Mouse (Mus musculus) intestine, embryonic 15.5 days (tissue): ENCODE results near the gene Trim42. TPM values are rescaled to one million over a fixed set of nuclear protein-coding genes. Genes with fewer than 3 reads are reported as not detected.

Experiments used
- ATAC-seq: fragments of 200-750 bp; cut with Nextera tagmentation; 2 replicates; pipeline ENCODE4 v1.8.0; 2017; ENCODE audit warnings: moderate TSS enrichment, moderate library complexity
- H3K27ac ChIP-seq: fragments of 300-500 bp; sonication (generic); 2 replicates; pipeline ENCODE4 v1.5.1; 2015; ENCODE audit warnings: mild to moderate bottlenecking, inconsistent platforms
- H3K27me3 ChIP-seq: fragments of 300-500 bp; sonication (generic); replicated peaks from 2 replicates; pipeline ENCODE4 v1.6.1; 2015; ENCODE audit warnings: inconsistent platforms
- H3K36me3 ChIP-seq: fragments of 300-500 bp; sonication (generic); 2 replicates; pipeline ENCODE4 v1.6.1; 2015; ENCODE audit warnings: inconsistent platforms
- H3K4me1 ChIP-seq: fragments of 300-500 bp; sonication (generic); replicated peaks from 2 replicates; pipeline ENCODE4 v1.6.1; 2015; ENCODE audit warnings: inconsistent platforms
- H3K4me2 ChIP-seq: fragments of 300-500 bp; sonication (generic); replicated peaks from 2 replicates; pipeline ENCODE4 v1.6.1; 2015; ENCODE audit warnings: mild to moderate bottlenecking, inconsistent platforms
- H3K4me3 ChIP-seq: fragments of 300-500 bp; sonication (generic); replicated peaks from 2 replicates; pipeline ENCODE4 v1.5.1; 2015; ENCODE audit warnings: inconsistent platforms
- H3K9ac ChIP-seq: fragments of 300-500 bp; sonication (generic); 2 replicates; pipeline ENCODE4 v1.6.1; 2015; ENCODE audit warnings: inconsistent platforms
- H3K9me3 ChIP-seq: fragments of 300-500 bp; sonication (generic); 2 replicates; pipeline ENCODE4 v1.6.1; 2016; ENCODE audit warnings: inconsistent platforms
- WGBS: fragments of 180-500 bp; shearing (Covaris S2); methylation state at CpG from one replicate; pipeline ENCODE4 v1.1.7; 2015; 5-methylcytosine and 5-hydroxymethylcytosine counted together
- polyA plus RNA-seq: library from polyadenylated mRNA; unstranded; fragments of >200 nt; fragmentation: Nextera tagmentation; extraction: Ambion mirVana; gene quantifications from 2 replicates; pipeline ENCODE4 v1.2.1, GENCODE M21; 2015

Gene Trim42
- polyA plus RNA-seq: not detected in 2 replicates

DNA sequence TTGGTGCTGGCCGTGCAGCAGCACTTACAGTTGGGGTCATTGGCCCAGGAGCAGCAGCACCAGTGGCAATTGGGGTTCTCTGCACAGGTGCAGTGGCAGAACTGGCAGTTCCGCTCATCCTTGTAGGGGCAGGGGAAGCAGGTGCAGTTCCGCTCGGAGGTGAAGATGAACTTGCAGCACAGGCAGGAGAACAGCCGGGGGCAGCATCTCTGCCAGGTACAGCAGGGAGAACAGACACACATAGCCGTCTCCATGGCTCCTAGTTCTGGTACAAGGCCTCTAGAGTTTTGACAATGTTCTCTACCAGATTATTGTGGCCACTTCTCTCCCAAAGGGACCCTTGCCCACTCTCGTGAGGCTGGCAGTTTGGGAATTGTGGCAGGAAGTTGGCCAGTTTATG, at the start of gene Trim42:
Gene Trim42, minus strand, starts transcription at position 368 of the 400 bp plus-strand sequence.
- no peaks in the 10 kb centered on the region for H3K27me3 ChIP-seq

DNA sequence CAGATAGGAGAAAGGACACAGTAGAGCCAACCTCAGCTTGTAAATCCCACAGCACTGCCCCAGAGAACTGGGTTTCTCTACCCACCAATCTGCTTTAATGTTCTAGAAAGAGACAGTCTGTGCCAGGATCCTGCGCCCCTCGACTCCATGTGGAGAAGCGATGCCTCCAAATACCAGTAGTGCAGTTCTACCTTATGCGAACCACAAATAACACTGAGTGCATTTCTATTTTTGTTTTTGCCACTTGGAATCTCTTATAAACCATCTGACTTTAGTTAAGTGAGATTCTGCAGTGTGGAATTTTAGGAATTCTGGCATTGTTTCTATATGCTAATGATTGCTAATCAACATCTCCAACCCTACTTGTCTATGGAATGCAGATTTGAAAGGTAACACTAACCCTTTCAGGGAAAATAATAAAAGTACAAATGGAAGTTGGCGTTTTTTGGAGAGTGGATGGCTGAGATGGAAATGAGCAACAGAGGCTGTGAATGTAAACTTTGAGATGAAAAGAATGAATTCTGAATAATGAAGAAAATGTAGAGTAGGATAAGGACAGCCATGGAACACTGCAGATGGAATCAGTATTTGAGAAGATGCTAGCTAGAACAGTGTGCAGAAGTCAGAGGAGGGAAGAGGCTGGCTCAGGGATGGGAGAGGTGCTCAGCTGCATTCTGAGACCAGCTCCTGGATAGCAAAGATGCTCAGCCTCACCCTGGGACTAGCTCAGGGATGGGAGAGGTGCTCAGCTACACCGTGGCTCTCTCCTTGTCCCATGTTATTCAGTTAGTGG, 45.3 kb upstream of the Trim42 start:
- ATAC-seq: no peak
- Histone ChIP-seq H3K4me2 (no peak overlapping the region), H3K9ac (no peak overlapping the region), H3K27ac (no peak overlapping the region), H3K27me3 (no peaks in the 10 kb centered on the region), H3K9me3 (no peaks in the 10 kb centered on the region), H3K4me1 (no peaks in the 10 kb centered on the region), H3K4me3 (no peak overlapping the region), H3K36me3 (no peaks in the 10 kb centered on the region)
- 77% methylated on average over 6 of the region's 6 CpGs for WGBS

More for the DNA sequence above, at the start of gene Trim42:
- Histone ChIP-seq H3K9ac (no peak within 1 kb of the TSS), H3K4me2 (no peak within 1 kb of the TSS), H3K36me3 (no peaks in the 10 kb centered on the region), H3K27ac (no peak within 1 kb of the TSS), H3K9me3 (no peaks in the 10 kb centered on the region), H3K4me3 (no peak within 1 kb of the TSS), H3K4me1 (no peaks in the 10 kb centered on the region)
- ATAC-seq: no peak
- WGBS: 84% methylated on average over 7 of the region's 7 CpGs

DNA sequence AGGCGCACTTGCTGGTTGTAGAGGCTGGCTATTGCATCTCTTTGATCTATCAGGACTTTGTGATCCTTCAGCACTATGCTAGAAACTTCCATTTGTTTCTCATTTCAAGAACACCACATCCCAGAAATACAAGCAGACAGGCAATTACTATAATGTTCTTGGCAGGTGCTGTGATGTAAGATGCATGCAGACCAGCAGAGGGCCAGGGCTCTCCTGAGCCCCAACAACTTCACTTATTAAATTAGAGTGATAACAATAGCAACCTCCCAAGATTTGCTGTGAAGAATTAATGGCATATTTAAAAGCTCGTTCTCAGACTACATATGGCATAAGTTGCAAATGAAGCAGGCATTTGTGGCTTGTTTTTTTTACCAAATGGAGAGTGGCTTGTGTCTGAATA, 38.4 kb upstream of the Trim42 start:
- no peaks in the 10 kb centered on the region for H3K9me3 ChIP-seq

DNA sequence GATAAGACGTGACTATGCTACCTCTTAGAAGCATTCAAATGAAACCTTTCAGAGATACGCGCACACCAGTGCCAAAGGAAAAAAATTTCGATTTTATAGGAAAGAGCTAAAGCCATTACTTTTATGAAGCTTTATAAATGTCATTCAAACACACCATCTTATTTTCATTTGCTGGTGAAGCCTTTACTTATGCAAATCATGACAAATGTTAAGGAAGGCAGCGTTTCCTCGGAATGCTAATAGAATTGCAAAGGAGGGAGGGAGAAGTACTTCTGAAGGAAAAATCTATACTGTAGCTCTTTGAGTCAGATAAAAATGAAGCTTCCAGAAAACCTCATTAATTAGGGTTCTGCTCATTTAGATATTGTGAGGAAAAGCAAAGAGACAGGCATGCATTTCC, 13.3 kb downstream of the Trim42 start:
- no peak overlapping the region for H3K4me2 ChIP-seq
- no peak for ATAC-seq
- no peak overlapping the region for H3K4me3 ChIP-seq
- no peak overlapping the region for H3K9ac ChIP-seq
- H3K27me3 ChIP-seq: no peaks in the 10 kb centered on the region
- no peaks in the 10 kb centered on the region for H3K4me1 ChIP-seq
- no peak overlapping the region for H3K27ac ChIP-seq
- H3K36me3 ChIP-seq: no peaks in the 10 kb centered on the region
- no peaks in the 10 kb centered on the region for H3K9me3 ChIP-seq
- WGBS: 74% methylated on average over 6 of the region's 6 CpGs

More for the DNA sequence above, 38.4 kb upstream of the Trim42 start:
- WGBS: 73% methylated on average over 2 of the region's 2 CpGs
- H3K27me3 ChIP-seq: no peaks in the 10 kb centered on the region
- H3K9ac ChIP-seq: no peak overlapping the region
- no peaks in the 10 kb centered on the region for H3K36me3 ChIP-seq
- H3K4me1 ChIP-seq: no peaks in the 10 kb centered on the region
- H3K4me2 ChIP-seq: no peak overlapping the region
- no peak overlapping the region for H3K4me3 ChIP-seq
- no peak overlapping the region for H3K27ac ChIP-seq
- no peak for ATAC-seq

DNA sequence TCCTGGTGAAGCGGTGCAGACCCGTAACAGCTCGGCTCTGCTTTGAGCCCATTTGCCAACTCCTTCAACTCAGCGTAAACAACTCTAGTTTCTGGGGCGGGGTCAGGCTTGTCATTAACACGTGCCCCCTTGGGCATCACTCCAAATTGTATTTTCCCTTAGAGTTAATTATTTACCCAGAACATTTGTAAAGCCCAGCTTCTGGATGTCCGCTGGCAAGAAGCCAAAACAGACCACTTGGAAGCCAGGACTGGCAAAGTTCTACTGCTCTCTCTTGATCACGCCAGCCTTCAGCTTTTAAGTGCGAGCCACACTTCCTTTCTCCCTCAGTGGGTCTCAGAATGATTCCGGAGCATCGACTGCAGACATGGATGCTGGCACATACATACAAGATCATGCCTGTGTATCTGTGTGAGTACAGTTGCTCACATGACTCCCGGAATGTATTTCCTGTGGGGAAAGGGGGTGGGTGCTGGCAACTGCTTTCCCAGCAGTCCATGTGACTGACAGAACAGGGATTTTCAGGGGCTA, 24.9 kb downstream of the Trim42 start:
- no peaks in the 10 kb centered on the region for H3K9me3 ChIP-seq
- no peaks in the 10 kb centered on the region for H3K27me3 ChIP-seq
- WGBS: 35% methylated on average over 12 of the region's 12 CpGs
- peak overlapping the region; percentile 22; the same call in 1 of the 2 replicates for H3K27ac ChIP-seq
- no peak overlapping the region for H3K4me3 ChIP-seq
- H3K36me3 ChIP-seq: no peaks in the 10 kb centered on the region
- H3K4me2 ChIP-seq: peak overlapping the region; percentile 3
- ATAC-seq: peak; percentile 86
- H3K9ac ChIP-seq: no peak overlapping the region
- H3K4me1 ChIP-seq: peaks cover 8% of the 10 kb centered on the region; the same call in 1 of the 2 replicates

DNA sequence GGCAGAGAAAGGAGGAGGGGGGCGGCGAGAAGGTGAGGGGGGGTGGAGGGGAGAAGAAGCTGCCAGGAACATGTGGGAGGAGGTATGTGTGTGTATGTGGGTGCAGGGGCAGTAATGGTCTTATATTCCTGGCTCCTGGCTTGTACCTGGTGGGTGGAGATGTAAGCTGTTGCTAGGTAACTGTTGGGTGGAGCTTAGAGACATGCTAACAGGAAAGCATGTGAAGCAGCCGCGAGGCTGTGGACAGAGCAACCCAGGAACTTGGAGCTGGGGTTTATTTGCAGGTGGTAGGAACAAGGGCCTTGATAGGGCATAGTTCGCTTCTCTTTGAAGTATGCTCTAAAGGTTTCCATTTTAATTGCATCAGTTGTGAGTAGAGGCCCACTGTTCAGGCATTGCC, 28.0 kb downstream of the Trim42 start:
- Histone ChIP-seq H3K9me3 (no peaks in the 10 kb centered on the region), H3K9ac (no peak overlapping the region), H3K4me2 (no peak overlapping the region), H3K27ac (no peak overlapping the region), H3K4me1 (peaks cover 8% of the 10 kb centered on the region; the same call in 1 of the 2 replicates), H3K4me3 (no peak overlapping the region), H3K36me3 (no peaks in the 10 kb centered on the region), H3K27me3 (no peaks in the 10 kb centered on the region)
- peak; percentile 83 for ATAC-seq
- WGBS: 35% methylated on average over 4 of the region's 5 CpGs

DNA sequence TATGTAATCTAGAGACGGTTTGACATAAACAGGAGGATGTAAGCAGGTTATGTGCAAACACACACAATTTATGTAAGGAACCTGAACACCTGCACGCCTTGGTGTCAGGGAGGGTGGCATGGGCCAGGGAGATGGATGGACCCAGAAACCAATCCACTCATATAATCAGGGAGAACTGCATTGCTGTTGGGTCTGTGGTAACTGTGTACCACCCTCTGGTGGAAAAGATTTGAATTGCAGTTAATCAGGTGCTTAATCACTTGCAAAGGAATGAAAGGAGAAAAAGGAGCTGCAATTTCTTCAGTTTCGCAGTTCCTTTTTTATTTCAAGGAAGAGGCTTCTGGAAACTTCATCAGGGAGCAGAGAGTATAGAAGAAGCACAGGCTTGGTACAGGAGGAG, 46.9 kb downstream of the Trim42 start:
- Histone ChIP-seq H3K4me2 (no peak overlapping the region), H3K27ac (no peak overlapping the region), H3K9me3 (no peaks in the 10 kb centered on the region), H3K36me3 (no peaks in the 10 kb centered on the region), H3K4me3 (no peak overlapping the region), H3K4me1 (no peaks in the 10 kb centered on the region), H3K27me3 (no peaks in the 10 kb centered on the region), H3K9ac (no peak overlapping the region)
- 58% methylated on average over 3 of the region's 3 CpGs for WGBS
- no peak for ATAC-seq

DNA sequence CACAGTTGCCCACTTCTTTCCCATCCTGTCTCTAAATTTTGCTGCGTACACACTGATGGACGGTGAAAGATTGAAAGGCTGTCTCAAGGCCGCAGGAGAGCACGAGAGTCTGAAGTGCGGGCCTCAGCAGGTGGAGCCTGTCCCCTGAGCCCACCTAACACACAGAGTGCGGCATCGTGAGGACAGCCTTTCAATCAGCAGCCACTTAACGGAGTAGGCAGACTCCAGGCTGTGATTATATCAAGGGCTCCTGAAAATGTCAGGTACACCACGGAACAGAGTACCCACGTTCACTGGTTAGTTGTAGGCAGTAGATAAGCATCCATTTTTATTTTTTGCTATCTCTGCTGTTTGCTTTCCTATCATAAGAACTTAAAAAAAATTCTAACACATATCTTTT, 47.6 kb downstream of the Trim42 start:
- no peak for ATAC-seq
- WGBS: 76% methylated on average over 10 of the region's 10 CpGs

DNA sequence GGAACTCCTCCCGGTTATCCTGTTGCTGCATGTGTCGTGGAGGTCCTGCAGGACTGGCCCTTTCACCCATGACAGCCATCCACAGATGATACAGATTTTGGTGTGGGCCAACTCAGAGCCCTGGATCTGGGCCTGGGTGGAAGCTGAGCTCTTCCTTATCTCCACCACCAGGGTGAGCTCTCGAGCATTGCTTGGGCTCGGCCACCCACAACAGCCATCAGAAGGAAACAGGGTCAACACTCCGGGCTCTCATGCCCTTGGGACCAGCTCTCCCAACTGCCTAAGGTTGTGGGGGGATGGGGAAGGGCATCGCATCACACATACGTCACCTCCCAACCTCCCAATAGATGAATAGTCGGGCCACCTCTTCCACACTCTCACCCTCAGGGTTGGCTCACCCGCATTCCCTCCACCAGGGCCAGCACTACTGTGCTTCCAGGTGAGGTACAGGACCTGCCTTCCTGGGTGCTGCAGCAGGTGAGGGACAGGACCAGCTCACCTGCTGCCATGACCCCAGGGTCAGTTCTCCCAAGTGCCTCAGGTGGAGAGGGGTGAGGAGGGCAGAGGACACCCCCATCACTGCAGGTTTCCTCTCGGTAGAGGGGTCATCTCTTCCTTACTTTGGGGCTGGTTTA, 54.2 kb downstream of the Trim42 start:
- whole genome bisulfite sequencing: 68% methylated on average over 10 of the region's 10 CpGs
- no peak overlapping the region for H3K4me3 ChIP-seq
- no peak overlapping the region for H3K27ac ChIP-seq
- no peak overlapping the region for H3K4me2 ChIP-seq
- no peaks in the 10 kb centered on the region for H3K9me3 ChIP-seq
- no peaks in the 10 kb centered on the region for H3K36me3 ChIP-seq
- ATAC-seq: peak; percentile 53; the same call in 1 of the 2 replicates
- H3K27me3 ChIP-seq: no peaks in the 10 kb centered on the region
- H3K4me1 ChIP-seq: no peaks in the 10 kb centered on the region
- H3K9ac ChIP-seq: no peak overlapping the region

More for the DNA sequence above, 47.6 kb downstream of the Trim42 start:
- Histone ChIP-seq H3K27me3 (no peaks in the 10 kb centered on the region), H3K9ac (no peak overlapping the region), H3K36me3 (no peaks in the 10 kb centered on the region), H3K4me3 (no peak overlapping the region), H3K4me1 (no peaks in the 10 kb centered on the region), H3K4me2 (no peak overlapping the region), H3K27ac (no peak overlapping the region), H3K9me3 (no peaks in the 10 kb centered on the region)

DNA sequence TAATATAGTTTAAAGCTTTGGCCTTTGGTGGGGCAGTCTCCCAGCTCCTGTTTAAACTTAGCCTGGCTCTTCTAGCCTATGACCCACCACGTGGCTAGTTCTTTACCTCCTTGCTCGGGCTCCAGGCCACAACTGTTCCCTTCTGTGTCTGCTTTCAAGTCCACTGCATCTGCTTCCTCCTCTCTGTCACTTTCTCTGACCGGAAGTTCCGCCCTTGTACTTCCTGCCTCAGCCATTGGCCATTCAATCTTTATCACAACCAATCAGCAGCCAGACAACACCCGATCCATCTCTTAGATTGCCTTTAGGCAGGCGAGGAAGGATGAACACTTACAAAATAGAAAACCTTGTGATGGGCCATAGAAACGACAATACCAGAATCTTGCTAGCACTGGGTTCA, 58.1 kb downstream of the Trim42 start:
- 0 out of 2 replicates have a peak, but pooled peaks cover 5% of the 10 kb centered on the region for H3K4me1 ChIP-seq
- no peak overlapping the region for H3K27ac ChIP-seq
- H3K27me3 ChIP-seq: no peaks in the 10 kb centered on the region
- H3K36me3 ChIP-seq: no peaks in the 10 kb centered on the region
- no peaks in the 10 kb centered on the region for H3K9me3 ChIP-seq
- 85% methylated on average over 7 of the region's 7 CpGs for WGBS
- H3K4me2 ChIP-seq: no peak overlapping the region
- no peak for ATAC-seq
- no peak overlapping the region for H3K4me3 ChIP-seq
- H3K9ac ChIP-seq: no peak overlapping the region

DNA sequence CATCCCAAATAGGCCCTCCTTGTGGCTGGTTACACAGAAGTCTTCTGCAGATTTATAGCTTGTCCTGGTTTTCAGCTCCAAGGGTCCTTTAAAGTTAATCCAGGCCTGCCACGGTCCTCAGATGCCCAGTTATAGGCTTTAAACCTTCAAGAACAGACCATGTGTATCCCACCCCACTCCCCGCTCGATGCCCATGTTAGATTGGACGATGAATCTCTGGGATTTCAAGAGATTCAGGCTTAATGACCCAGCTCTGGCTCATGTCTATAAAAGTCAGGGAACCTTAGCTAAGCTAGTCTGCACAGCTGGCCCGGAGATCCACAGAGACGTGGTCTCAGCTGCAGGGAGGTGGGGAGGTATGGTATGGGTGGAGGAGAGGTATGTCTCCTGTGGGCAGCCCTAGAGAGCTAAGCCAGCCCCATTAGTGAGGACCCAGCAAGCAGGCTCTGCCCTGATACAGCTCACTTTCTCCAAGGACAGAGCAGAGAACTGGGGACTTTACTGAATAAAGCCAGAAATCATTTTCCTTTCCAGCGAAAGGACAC, 60.2 kb downstream of the Trim42 start:
- Histone ChIP-seq H3K4me3 (no peak overlapping the region), H3K4me1 (0 out of 2 replicates have a peak, but pooled peaks cover 5% of the 10 kb centered on the region), H3K9me3 (no peaks in the 10 kb centered on the region), H3K36me3 (no peaks in the 10 kb centered on the region), H3K9ac (no peak overlapping the region), H3K27me3 (no peaks in the 10 kb centered on the region), H3K4me2 (no peak overlapping the region), H3K27ac (no peak overlapping the region)
- 78% methylated on average over 7 of the region's 7 CpGs for WGBS
- ATAC-seq: no peak

DNA sequence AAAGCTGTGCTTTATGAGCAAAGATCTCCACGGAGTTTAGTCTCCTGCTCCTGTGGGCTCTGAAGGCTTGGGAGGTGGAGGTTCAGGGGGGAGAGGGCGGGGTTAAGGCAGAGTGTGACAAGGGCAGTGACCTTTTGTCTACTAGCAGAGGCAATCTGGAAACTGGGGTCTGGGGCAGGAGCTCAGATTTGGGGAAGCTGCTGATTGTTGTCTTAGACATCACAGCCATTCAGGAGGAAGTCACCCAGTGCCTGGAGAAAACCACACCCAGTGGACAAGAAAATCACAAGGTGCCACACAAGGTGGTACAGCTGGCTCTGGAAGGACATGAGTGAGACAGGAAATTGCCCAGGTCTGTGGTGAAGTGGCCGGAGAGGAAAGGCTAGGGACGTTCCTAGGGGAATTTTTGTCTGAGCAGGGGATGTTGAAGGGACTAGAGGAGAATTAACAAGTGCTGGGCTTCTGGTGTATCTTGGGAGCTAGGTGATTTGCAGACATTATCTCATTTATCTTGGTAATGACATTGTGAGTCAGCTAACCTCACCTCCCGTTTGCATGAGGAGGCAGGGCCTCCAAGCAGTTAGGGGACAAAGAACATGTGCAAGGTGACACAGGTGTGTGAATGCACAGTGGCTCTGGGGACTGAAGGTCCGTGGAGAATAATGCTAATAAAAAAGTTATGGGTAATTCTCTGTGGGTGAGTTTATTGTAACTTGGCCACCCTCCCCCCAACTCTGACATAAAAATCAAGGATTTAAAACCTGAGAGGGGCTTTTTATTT, 61.9 kb downstream of the Trim42 start:
- no peak overlapping the region for H3K27ac ChIP-seq
- WGBS: 34% methylated on average over 6 of the region's 6 CpGs
- 0 out of 2 replicates have a peak, but pooled peaks cover 5% of the 10 kb centered on the region for H3K4me1 ChIP-seq
- H3K4me3 ChIP-seq: no peak overlapping the region
- peak; percentile 93 for ATAC-seq
- no peaks in the 10 kb centered on the region for H3K36me3 ChIP-seq
- no peaks in the 10 kb centered on the region for H3K27me3 ChIP-seq
- no peak overlapping the region for H3K4me2 ChIP-seq
- H3K9ac ChIP-seq: no peak overlapping the region
- no peaks in the 10 kb centered on the region for H3K9me3 ChIP-seq
